8 mouse cellular contexts compared by ENCODE assay signal in the genomic region with DNA sequence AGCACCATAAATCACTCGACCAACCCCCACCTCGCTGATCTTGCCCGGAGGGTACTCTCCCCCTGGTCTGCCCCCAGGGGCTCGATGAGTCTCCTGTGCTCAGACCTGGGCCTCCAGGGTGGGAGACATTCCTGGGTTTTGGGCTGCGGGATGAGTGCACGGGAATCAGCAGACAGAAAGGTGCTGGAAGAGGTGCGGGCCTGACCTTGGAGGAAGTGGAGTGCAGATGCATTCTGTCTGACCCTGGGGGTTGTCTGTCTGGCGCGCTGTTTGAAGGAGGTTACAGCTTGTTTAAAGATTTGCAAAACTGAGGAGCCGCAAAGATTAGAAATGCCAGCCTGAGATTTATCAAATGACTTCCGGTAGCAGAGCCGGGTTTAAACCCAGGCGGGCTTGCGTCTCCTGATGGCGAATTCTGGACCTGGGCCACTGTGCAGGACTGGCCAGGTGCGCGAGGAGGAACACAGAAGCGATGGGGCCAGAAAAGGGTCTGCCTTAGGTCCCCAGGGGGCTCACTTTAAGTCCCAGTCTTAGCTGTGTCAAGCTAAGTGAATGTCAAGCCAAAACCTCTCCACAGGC.
DNase-seq lines count a peak whose midpoint lies in the region; ATAC-seq and TF ChIP-seq lines count a peak whose summit lies in the region.

No protein-coding gene starts in this region.

- no peaks in the 10 kb centered on the region for H3K4me1 ChIP-seq in forebrain, postnatal 0 days (ENCODE audit: insufficient read depth)
- H3K4me1 ChIP-seq in forebrain, embryonic 13.5 days = peaks cover 29% of the 10 kb centered on the region; the same call in 1 of the 2 replicates
- peaks cover 38% of the 10 kb centered on the region for H3K4me1 ChIP-seq in megakaryocyte, embryonic 14.5 days
- peaks cover 21% of the 10 kb centered on the region for H3K4me1 ChIP-seq in neural tube, embryonic 12.5 days
- H3K4me1 ChIP-seq in forebrain, embryonic 14.5 days (ENCODE audit: control insufficient read depth, insufficient read depth, low read length) = peaks cover 4% of the 10 kb centered on the region; the same call in 1 of the 2 replicates

- H3K27me3 ChIP-seq in forebrain, postnatal 0 days (ENCODE audit: insufficient read depth, low read length) = peaks cover 74% of the 10 kb centered on the region
- peaks cover 76% of the 10 kb centered on the region for H3K27me3 ChIP-seq in forebrain, embryonic 13.5 days
- peaks cover 56% of the 10 kb centered on the region for H3K27me3 ChIP-seq in megakaryocyte, embryonic 14.5 days (replicated peaks)
- H3K27me3 ChIP-seq in neural tube, embryonic 12.5 days (replicated peaks) = peaks cover 29% of the 10 kb centered on the region
- H3K27me3 ChIP-seq in forebrain, embryonic 14.5 days (replicated peaks; ENCODE audit: control insufficient read depth, insufficient read depth, low read length) = peaks cover 60% of the 10 kb centered on the region

- no peak for ATAC-seq in forebrain, postnatal 0 days
- ATAC-seq in forebrain, embryonic 13.5 days = no peak
- ATAC-seq in megakaryocyte, adult 5-6 weeks (ENCODE audit: poor library complexity, severe bottlenecking) = no peak
- ATAC-seq in neural tube, embryonic 12.5 days (ENCODE audit: low FRiP score, low read depth) = no peak
- ATAC-seq in forebrain, embryonic 14.5 days = no peak

- H3K9me3 ChIP-seq in forebrain, postnatal 0 days (ENCODE audit: low read length) = no peaks in the 10 kb centered on the region
- H3K9me3 ChIP-seq in forebrain, embryonic 13.5 days (replicated peaks) = no peaks in the 10 kb centered on the region
- H3K9me3 ChIP-seq in megakaryocyte, embryonic 14.5 days = no peaks in the 10 kb centered on the region
- no peaks in the 10 kb centered on the region for H3K9me3 ChIP-seq in neural tube, embryonic 12.5 days
- H3K9me3 ChIP-seq in forebrain, embryonic 14.5 days (replicated peaks; ENCODE audit: control insufficient read depth, low read length) = no peaks in the 10 kb centered on the region

- DNase-seq in forebrain, postnatal 0 days = peak; percentile 17
- DNase-seq in induced T-regulatory cell, adult 2 months (ENCODE audit: low read depth) = peak; percentile 47
- no peak for DNase-seq in left cerebral cortex, adult 18-20 months (ENCODE audit: low spot score in 2 of 2)
- DNase-seq in forebrain, embryonic 14.5 days (ENCODE audit: low spot score) = no peak

- no peak overlapping the region for H3K4me3 ChIP-seq in forebrain, postnatal 0 days (ENCODE audit: low read depth, low read length)
- no peak overlapping the region for H3K4me3 ChIP-seq in forebrain, embryonic 13.5 days
- peak overlapping the region; percentile 91 for H3K4me3 ChIP-seq in megakaryocyte, embryonic 14.5 days (replicated peaks)
- H3K4me3 ChIP-seq in neural tube, embryonic 12.5 days = peak overlapping the region; percentile 20; the same call in 1 of the 2 replicates
- no peak overlapping the region for H3K4me3 ChIP-seq in forebrain, embryonic 14.5 days (ENCODE audit: low read depth, low read length)

- no peaks in the 10 kb centered on the region for H3K36me3 ChIP-seq in forebrain, postnatal 0 days (ENCODE audit: insufficient read depth)
- H3K36me3 ChIP-seq in forebrain, embryonic 13.5 days (ENCODE audit: poor library complexity, severe bottlenecking) = no peaks in the 10 kb centered on the region
- H3K36me3 ChIP-seq in megakaryocyte, embryonic 14.5 days (replicated peaks; ENCODE audit: low read length) = no peaks in the 10 kb centered on the region
- H3K36me3 ChIP-seq in neural tube, embryonic 12.5 days = no peaks in the 10 kb centered on the region
- no peaks in the 10 kb centered on the region for H3K36me3 ChIP-seq in forebrain, embryonic 14.5 days (ENCODE audit: control insufficient read depth, insufficient read depth, low read length)

- no peak overlapping the region for H3K4me2 ChIP-seq in forebrain, postnatal 0 days (ENCODE audit: low read depth)
- H3K4me2 ChIP-seq in forebrain, embryonic 13.5 days = no peak overlapping the region; the same call in 1 of the 2 replicates
- H3K4me2 ChIP-seq in neural tube, embryonic 12.5 days (replicated peaks) = peak overlapping the region; percentile 74
- no peak overlapping the region for H3K4me2 ChIP-seq in forebrain, embryonic 14.5 days (ENCODE audit: low read length)

- TF ChIP-seq CTCF in forebrain, postnatal 0 days (IDR thresholded peaks at IDR 0.05; ENCODE audit: low read depth) = no peak

- H3K27ac ChIP-seq in forebrain, postnatal 0 days (ENCODE audit: low read depth, low read length) = no peak overlapping the region
- no peak overlapping the region for H3K27ac ChIP-seq in forebrain, embryonic 13.5 days
- no peak overlapping the region for H3K27ac ChIP-seq in neural tube, embryonic 12.5 days
- H3K27ac ChIP-seq in forebrain, embryonic 14.5 days (ENCODE audit: low read depth, low read length) = no peak overlapping the region

- 9% methylated on average over 18 of the region's 18 CpGs for WGBS in forebrain, postnatal 0 days
- WGBS in forebrain, embryonic 13.5 days = 2% methylated on average over 18 of the region's 18 CpGs
- 3% methylated on average over 18 of the region's 18 CpGs for WGBS in neural tube, embryonic 12.5 days
- 2% methylated on average over 18 of the region's 18 CpGs for WGBS in forebrain, embryonic 14.5 days

- no peak overlapping the region for H3K9ac ChIP-seq in forebrain, postnatal 0 days
- no peak overlapping the region for H3K9ac ChIP-seq in forebrain, embryonic 13.5 days
- no peak overlapping the region for H3K9ac ChIP-seq in neural tube, embryonic 12.5 days
- H3K9ac ChIP-seq in forebrain, embryonic 14.5 days (ENCODE audit: low read length) = no peak overlapping the region

Comparison
In these comparisons a context has a peak if more than half of its experiments do, and no peak if none do; other contexts are left out.
1. DNase-seq: peak in forebrain, postnatal 0 days (single experiment) and induced T-regulatory cell, adult 2 months (single experiment); none in left cerebral cortex, adult 18-20 months (0 of 2) and forebrain, embryonic 14.5 days (single experiment).
2. H3K4me3 ChIP-seq: peak in megakaryocyte, embryonic 14.5 days (single experiment) and neural tube, embryonic 12.5 days (single experiment); none in forebrain, postnatal 0 days (single experiment), forebrain, embryonic 13.5 days (single experiment) and forebrain, embryonic 14.5 days (single experiment).